Mouse (Mus musculus): ENCODE results near the gene Pitpnc1.

- no peak for TF ChIP-seq POLR2A (IDR thresholded peaks at IDR 0.05; ENCODE audit: borderline replicate concordance, control insufficient read depth, low read depth, low read length)
- TF ChIP-seq CTCF (IDR thresholded peaks at IDR 0.05; ENCODE audit: control insufficient read depth, insufficient read depth, low read length) = no peak
Measured at GRCm38 (mm10) chr11:107259428-107259827, 211.1 kb downstream of the Pitpnc1 start.

Data from bone marrow, adult 2 months (tissue).